Mouse (Mus musculus) embryonic facial prominence, embryonic 15.5 days (tissue): ENCODE results near the gene Hexim2. TPM values are rescaled to one million over a fixed set of nuclear protein-coding genes. Genes with fewer than 3 reads are reported as not detected.

Experiments
- ATAC-seq: fragments of 200-750 bp; cut with Nextera tagmentation; 2 replicates; pipeline ENCODE4 v1.8.0; 2017; ENCODE audit warnings: low read depth, moderate TSS enrichment; ENCODE audit not compliant: insufficient number of reproducible peaks, low FRiP score, low TSS enrichment
- H3K27ac ChIP-seq: fragments of 300-500 bp; sonication (generic); replicated peaks from 2 replicates; pipeline ENCODE4 v1.5.1; 2015; ENCODE audit warnings: mild to moderate bottlenecking, inconsistent platforms
- H3K27me3 ChIP-seq: fragments of 300-500 bp; sonication (generic); 2 replicates; pipeline ENCODE4 v1.6.1; 2015; ENCODE audit warnings: inconsistent platforms
- H3K36me3 ChIP-seq: fragments of 300-500 bp; sonication (generic); 2 replicates; pipeline ENCODE4 v1.6.1; 2015; ENCODE audit warnings: mild to moderate bottlenecking, inconsistent platforms
- H3K4me1 ChIP-seq: fragments of 300-500 bp; sonication (generic); 2 replicates; pipeline ENCODE4 v1.6.1; 2015; ENCODE audit warnings: inconsistent platforms
- H3K4me2 ChIP-seq: fragments of 300-500 bp; sonication (generic); replicated peaks from 2 replicates; pipeline ENCODE4 v1.6.1; 2015; ENCODE audit warnings: mild to moderate bottlenecking, inconsistent platforms
- H3K4me3 ChIP-seq: fragments of 300-500 bp; sonication (generic); replicated peaks from 2 replicates; pipeline ENCODE4 v1.5.1; 2015; ENCODE audit warnings: mild to moderate bottlenecking, inconsistent platforms
- H3K9ac ChIP-seq: fragments of 300-500 bp; sonication (generic); 2 replicates; pipeline ENCODE4 v1.6.1; 2015; ENCODE audit warnings: inconsistent platforms
- H3K9me3 ChIP-seq: fragments of 300-500 bp; sonication (generic); replicated peaks from 2 replicates; pipeline ENCODE4 v1.6.1; 2016; ENCODE audit warnings: inconsistent platforms
- WGBS: fragments of 180-500 bp; shearing (Covaris S2); methylation state at CpG from one replicate; pipeline ENCODE4 v1.1.7; 2015; 5-methylcytosine and 5-hydroxymethylcytosine counted together
- polyA plus RNA-seq: library from polyadenylated mRNA; unstranded; fragments of >200 nt; fragmentation: Nextera tagmentation; extraction: Ambion mirVana; gene quantifications from 2 replicates; pipeline ENCODE4 v1.2.1, GENCODE M21; 2015

Gene Hexim2
- polyA plus RNA-seq, 1 experiment from 2014 or later = 14.0 TPM

- Histone ChIP-seq H3K27me3 (peaks cover 16% of the 10 kb centered on the region), H3K36me3 (no peaks in the 10 kb centered on the region), H3K4me2 (no peak overlapping the region), H3K27ac (no peak overlapping the region), H3K4me1 (peaks cover 4% of the 10 kb centered on the region; the same call in 1 of the 2 replicates), H3K9ac (no peak overlapping the region), H3K9me3 (no peaks in the 10 kb centered on the region), H3K4me3 (no peak overlapping the region)
- ATAC-seq = no peak
- 86% methylated on average over 1 of the region's 1 CpGs for WGBS
Observed at GRCm38 (mm10) chr11:103176510-103176909, 44.3 kb downstream of the Hexim2 start.

DNA sequence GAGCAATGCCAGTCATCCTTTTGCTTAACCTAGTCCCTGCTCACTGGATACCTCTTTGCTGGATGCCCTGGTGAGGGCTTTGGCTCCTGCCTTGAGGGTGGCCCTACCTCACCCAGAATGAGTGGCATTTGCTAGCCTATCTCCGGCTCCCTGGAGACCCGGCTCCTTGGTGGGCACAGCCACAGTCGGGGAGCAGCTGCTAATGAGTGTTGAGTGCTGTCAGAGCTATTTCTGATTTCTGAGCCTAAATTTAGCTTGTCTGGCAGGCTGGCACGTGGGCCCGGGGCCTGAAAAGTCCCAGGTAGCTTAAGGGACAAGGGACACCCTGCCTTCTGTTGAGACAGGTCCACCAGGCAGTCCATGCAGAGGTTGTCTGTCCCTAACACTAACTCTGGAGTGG lies 45.0 kb downstream of the Hexim2 start:
- Histone ChIP-seq H3K9ac (no peak overlapping the region), H3K27ac (no peak overlapping the region), H3K36me3 (no peaks in the 10 kb centered on the region), H3K4me1 (peaks cover 4% of the 10 kb centered on the region; the same call in 1 of the 2 replicates), H3K4me3 (no peak overlapping the region), H3K27me3 (peaks cover 9% of the 10 kb centered on the region), H3K4me2 (no peak overlapping the region), H3K9me3 (no peaks in the 10 kb centered on the region)
- 64% methylated on average over 5 of the region's 5 CpGs for WGBS
- ATAC-seq = no peak

DNA sequence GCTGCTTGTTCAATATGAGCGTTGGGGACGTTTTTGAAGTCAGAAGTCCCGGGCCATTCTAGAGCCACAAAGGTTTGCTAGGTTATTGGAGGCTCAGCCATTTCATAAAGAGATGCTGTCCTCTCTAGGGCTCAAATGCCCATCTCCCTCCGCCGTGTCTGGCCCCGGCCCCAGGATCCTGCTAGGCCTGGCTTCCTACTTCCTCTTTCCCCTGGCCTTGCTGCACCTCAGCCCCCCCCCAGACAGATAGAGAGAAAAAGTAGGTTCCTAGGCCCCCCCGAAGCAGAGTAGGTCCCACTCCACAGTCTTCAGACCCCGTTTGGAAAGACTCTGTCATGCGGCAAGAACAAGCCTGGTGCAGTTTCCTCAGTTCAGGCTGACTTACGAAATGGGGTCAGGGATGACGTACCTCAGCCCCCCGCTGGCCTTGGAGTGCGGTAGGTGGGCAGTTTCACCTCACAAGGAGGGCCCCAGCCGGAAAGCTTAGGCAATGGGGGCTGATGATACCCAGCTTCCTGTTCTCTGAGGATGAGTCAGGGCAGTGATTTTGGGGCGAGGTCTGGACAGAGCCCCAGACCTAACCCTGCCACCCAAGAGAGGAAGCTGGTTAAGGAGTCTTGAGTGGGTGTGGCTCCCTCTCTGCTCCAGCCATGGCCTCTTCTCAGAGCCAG lies 45.7 kb downstream of the Hexim2 start:
- Histone ChIP-seq H3K4me2 (no peak overlapping the region), H3K4me3 (no peak overlapping the region), H3K4me1 (peaks cover 4% of the 10 kb centered on the region; the same call in 1 of the 2 replicates), H3K27ac (no peak overlapping the region), H3K27me3 (0 out of 2 replicates have a peak, but pooled peaks cover 3% of the 10 kb centered on the region), H3K36me3 (no peaks in the 10 kb centered on the region), H3K9ac (no peak overlapping the region), H3K9me3 (no peaks in the 10 kb centered on the region)
- WGBS = 80% methylated on average over 15 of the region's 15 CpGs
- ATAC-seq = no peak

GRCm38 (mm10) chr11:103178748-103179147 lies 46.5 kb downstream of the Hexim2 start:
- Histone ChIP-seq H3K4me2 (no peak overlapping the region), H3K4me3 (no peak overlapping the region), H3K4me1 (peaks cover 4% of the 10 kb centered on the region; the same call in 1 of the 2 replicates), H3K9ac (no peak overlapping the region), H3K9me3 (no peaks in the 10 kb centered on the region), H3K27me3 (no peaks in the 10 kb centered on the region), H3K27ac (no peak overlapping the region), H3K36me3 (no peaks in the 10 kb centered on the region)
- 93% methylated on average over 8 of the region's 8 CpGs for WGBS
- ATAC-seq = no peak

DNA sequence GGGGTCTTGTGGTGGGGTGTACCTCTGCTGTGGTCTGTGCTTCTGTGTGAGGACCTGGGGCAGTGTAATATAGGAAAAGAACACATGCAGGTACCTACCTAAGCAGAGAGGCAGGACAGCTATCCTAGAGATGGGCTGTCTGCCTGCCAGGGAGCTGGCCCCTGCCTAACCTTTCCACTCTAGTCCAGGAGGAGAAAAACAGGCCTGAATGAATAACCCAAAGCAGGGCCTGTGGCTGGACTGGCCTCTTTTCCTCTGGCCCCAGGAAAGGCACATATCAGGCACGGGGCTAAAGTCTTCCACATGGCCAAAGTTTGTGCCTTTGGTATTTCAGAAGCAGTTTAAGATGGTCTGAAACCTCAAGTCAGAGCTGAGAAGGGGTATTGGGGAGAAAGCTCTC lies 48.2 kb downstream of the Hexim2 start:
- H3K4me3 ChIP-seq = no peak overlapping the region
- 0 out of 2 replicates have a peak, but pooled peaks cover 4% of the 10 kb centered on the region for H3K4me1 ChIP-seq
- 70% methylated on average over 1 of the region's 1 CpGs for WGBS
- H3K9me3 ChIP-seq = no peaks in the 10 kb centered on the region
- no peak for ATAC-seq
- no peak overlapping the region for H3K9ac ChIP-seq
- 0 out of 2 replicates have a peak, but pooled peaks cover 1% of the 10 kb centered on the region for H3K27me3 ChIP-seq
- no peaks in the 10 kb centered on the region for H3K36me3 ChIP-seq
- H3K27ac ChIP-seq = no peak overlapping the region
- H3K4me2 ChIP-seq = no peak overlapping the region

DNA sequence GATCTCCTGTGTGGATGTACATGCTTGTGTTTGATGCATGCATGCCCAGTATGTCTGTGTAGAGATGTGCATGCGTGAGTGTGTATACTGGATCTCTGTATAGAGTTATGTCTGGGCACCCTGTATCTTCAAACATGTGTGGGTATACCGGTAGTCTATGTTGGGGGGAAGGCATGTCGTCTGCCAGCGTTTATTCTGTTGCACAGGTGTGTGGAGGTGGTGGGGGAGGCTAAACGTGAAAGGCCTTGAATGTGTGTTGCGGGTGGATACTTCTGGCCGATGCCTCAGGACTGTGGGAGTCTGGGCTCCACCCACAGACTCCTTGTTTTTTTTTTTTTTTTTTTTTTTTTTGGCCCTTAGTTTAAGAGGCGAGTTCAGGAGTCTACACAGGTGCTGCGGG lies 49.1 kb downstream of the Hexim2 start:
- Histone ChIP-seq H3K27ac (no peak overlapping the region), H3K9ac (no peak overlapping the region), H3K9me3 (no peaks in the 10 kb centered on the region), H3K4me3 (no peak overlapping the region), H3K4me1 (no peaks in the 10 kb centered on the region), H3K27me3 (0 out of 2 replicates have a peak, but pooled peaks cover 4% of the 10 kb centered on the region), H3K4me2 (no peak overlapping the region), H3K36me3 (no peaks in the 10 kb centered on the region)
- 68% methylated on average over 9 of the region's 9 CpGs for WGBS
- ATAC-seq = no peak

- ATAC-seq = no peak
- no peaks in the 10 kb centered on the region for H3K9me3 ChIP-seq
- no peaks in the 10 kb centered on the region for H3K4me1 ChIP-seq
- 0 out of 2 replicates have a peak, but pooled peaks cover 4% of the 10 kb centered on the region for H3K27me3 ChIP-seq
- H3K36me3 ChIP-seq = no peaks in the 10 kb centered on the region
- WGBS = 83% methylated on average over 3 of the region's 3 CpGs
- H3K4me2 ChIP-seq = no peak overlapping the region
- no peak overlapping the region for H3K27ac ChIP-seq
- H3K4me3 ChIP-seq = no peak overlapping the region
- H3K9ac ChIP-seq = no peak overlapping the region
Observed at GRCm38 (mm10) chr11:103181911-103182310, 49.7 kb downstream of the Hexim2 start.

DNA sequence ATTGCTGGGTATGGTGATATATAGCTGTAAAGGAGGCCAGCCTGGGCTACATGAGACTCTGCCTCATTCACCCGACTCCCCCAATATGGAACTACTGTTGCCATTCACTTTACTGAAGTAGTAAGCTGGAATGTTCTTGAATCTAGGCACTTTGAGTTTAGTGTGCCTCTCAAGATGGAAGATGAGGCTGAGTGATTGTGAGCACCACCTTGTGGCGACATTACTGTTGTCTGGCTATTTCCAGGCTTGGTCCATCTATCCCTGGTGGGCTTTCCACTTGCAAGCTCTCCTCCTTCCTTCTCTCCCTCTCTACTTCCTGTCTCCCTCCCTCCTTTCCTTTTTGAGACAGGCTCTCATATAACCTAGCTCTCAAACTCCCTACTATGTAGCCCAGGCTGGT lies 52.7 kb downstream of the Hexim2 start:
- 0 out of 2 replicates have a peak, but pooled peaks cover 4% of the 10 kb centered on the region for H3K27me3 ChIP-seq
- no peak for ATAC-seq
- WGBS = 36% methylated on average over 2 of the region's 2 CpGs
- no peak overlapping the region for H3K4me2 ChIP-seq
- no peak overlapping the region for H3K4me3 ChIP-seq
- H3K4me1 ChIP-seq = no peaks in the 10 kb centered on the region
- no peaks in the 10 kb centered on the region for H3K36me3 ChIP-seq
- no peak overlapping the region for H3K9ac ChIP-seq
- no peak overlapping the region for H3K27ac ChIP-seq
- no peaks in the 10 kb centered on the region for H3K9me3 ChIP-seq

Other genes with a start within 250 kb of the Hexim2 start
- not detected in 2 replicates for gene Fam187a, start 247.3 kb upstream of the Hexim2 start, polyA plus RNA-seq
- 0.39 and 0.51 TPM in 2 replicates for gene Gfap, start 231.5 kb upstream of the Hexim2 start, polyA plus RNA-seq
- gene Kif18b, start 207.3 kb upstream of the Hexim2 start, polyA plus RNA-seq = 8.0 and 8.8 TPM in 2 replicates
- 2.7 and 4.1 TPM in 2 replicates for gene C1ql1, start 185.7 kb upstream of the Hexim2 start, polyA plus RNA-seq
- gene Nmt1, start 104.2 kb upstream of the Hexim2 start, polyA plus RNA-seq = 49.5 and 52.9 TPM in 2 replicates
- 144 and 158 TPM in 2 replicates for gene Dcakd, start 104.1 kb upstream of the Hexim2 start, polyA plus RNA-seq
- gene Plcd3, start 30.8 kb upstream of the Hexim2 start, polyA plus RNA-seq = 7.6 and 9.0 TPM in 2 replicates
- gene Acbd4, start 30.7 kb upstream of the Hexim2 start, polyA plus RNA-seq = 23.4 and 27.9 TPM in 2 replicates
- 5.9 and 6.1 TPM in 2 replicates for gene Hexim1, start 16.2 kb upstream of the Hexim2 start, polyA plus RNA-seq
- gene Fmnl1, start 38.7 kb downstream of the Hexim2 start, polyA plus RNA-seq = 2.7 TPM in 2 replicates
- 1.4 and 2.0 TPM in 2 replicates for gene 1700023F06Rik, start 76.1 kb downstream of the Hexim2 start, polyA plus RNA-seq
- not detected in 2 replicates for gene Spata32, start 86.0 kb downstream of the Hexim2 start, polyA plus RNA-seq
- 5.1 and 5.3 TPM in 2 replicates for gene Map3k14, start 135.0 kb downstream of the Hexim2 start, polyA plus RNA-seq
- gene Arhgap27, start 231.3 kb downstream of the Hexim2 start, polyA plus RNA-seq = 12.3 and 12.4 TPM in 2 replicates